Mouse (Mus musculus) R1 (cell line): ENCODE data around the gene Ssxb8.
"Not testable (repeated sequence)": the region's sequence is repeated elsewhere in the genome, so short reads cannot be mapped to it uniquely, and the experiment has no call there.

Experiments used
- DNase-seq: peaks from one replicate; pipeline ENCODE4 v3.0.0-alpha.2; 2018; ENCODE audit warnings: low read depth, low spot score

Gene Ssxb8

GRCm38 (mm10) chrX:8690744-8691143 lies at the start of gene Ssxb8:
Ssxb8 (minus strand) TSS chrX:8690844.
- not testable (repeated sequence) for DNase-seq

DNA sequence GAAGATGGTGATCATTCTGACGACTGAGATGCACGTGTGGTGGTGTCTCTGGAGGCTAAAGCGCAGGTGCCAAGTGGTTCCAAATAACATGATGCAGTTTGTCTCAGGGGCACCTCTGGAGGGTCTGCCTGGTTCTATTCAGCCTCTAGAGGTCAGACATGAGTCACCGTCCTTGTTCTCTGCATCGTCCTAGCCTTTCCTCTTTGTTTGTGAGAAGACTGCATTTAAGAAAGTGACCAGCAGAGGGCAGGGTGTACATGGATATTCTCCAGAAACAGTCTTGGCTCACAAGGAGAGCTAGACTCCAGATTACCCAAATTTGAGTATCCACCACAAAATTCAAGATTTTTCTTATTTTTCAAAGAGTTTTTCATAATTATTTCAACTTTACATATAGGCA lies 42.3 kb upstream of the Ssxb8 start:
- peak; percentile 82 for DNase-seq

GRCm38 (mm10) chrX:8663085-8663484 lies 27.6 kb downstream of the Ssxb8 start:
- DNase-seq = no peak
